Mouse (Mus musculus) lung, postnatal 0 days (tissue): ENCODE data around the gene Mlana. TPM values are rescaled to one million over a fixed set of nuclear protein-coding genes. Genes with fewer than 3 reads are reported as not detected.

Experiments
- ATAC-seq: fragments of 200-750 bp; cut with Nextera tagmentation; 2 replicates; pipeline ENCODE4 v1.8.0; 2017; ENCODE audit warnings: moderate library complexity
- DNase-seq: peaks from one replicate; pipeline ENCODE4 v3.0.0-alpha.2; 2016; ENCODE audit warnings: low spot score
- H3K27ac ChIP-seq: fragments of 300-500 bp; sonication (generic); 2 replicates; pipeline ENCODE4 v1.5.1; 2014; ENCODE audit warnings: antibody characterized with exemption, mild to moderate bottlenecking, low read length, mixed read lengths
- H3K27me3 ChIP-seq: fragments of 300-500 bp; sonication (generic); replicated peaks from 2 replicates; pipeline ENCODE4 v1.6.1; 2014; ENCODE audit warnings: low read length, mixed read lengths; ENCODE audit not compliant: insufficient read depth
- H3K36me3 ChIP-seq: fragments of 300-500 bp; sonication (generic); 2 replicates; pipeline ENCODE4 v1.6.1; 2014; ENCODE audit warnings: low read length, mixed read lengths; ENCODE audit not compliant: insufficient read depth
- H3K4me1 ChIP-seq: fragments of 300-500 bp; sonication (generic); 2 replicates; pipeline ENCODE4 v1.6.1; 2014; ENCODE audit warnings: antibody characterized with exemption, low read depth, low read length, mixed read lengths; ENCODE audit not compliant: insufficient read depth
- H3K4me2 ChIP-seq: fragments of 300-500 bp; sonication (generic); replicated peaks from 2 replicates; pipeline ENCODE4 v1.6.1; 2014; ENCODE audit warnings: low read depth, mild to moderate bottlenecking, low read length, moderate library complexity, mixed read lengths
- H3K4me3 ChIP-seq: fragments of 300-500 bp; sonication (generic); 2 replicates; pipeline ENCODE4 v1.5.1; 2014; ENCODE audit warnings: low read depth, low read length
- H3K9ac ChIP-seq: fragments of 300-500 bp; sonication (generic); replicated peaks from 2 replicates; pipeline ENCODE4 v1.6.1; 2014; ENCODE audit warnings: low read depth, mild to moderate bottlenecking
- H3K9me3 ChIP-seq: fragments of 300-500 bp; sonication (generic); 2 replicates; pipeline ENCODE4 v1.6.1; 2016; ENCODE audit warnings: low read length, mixed read lengths
- CTCF ChIP-seq: IDR thresholded peaks from 2 replicates; pipeline ENCODE4 v1.5.1; 2016; ENCODE audit warnings: antibody characterized with exemption, mild to moderate bottlenecking
- EP300 ChIP-seq: IDR thresholded peaks from 2 replicates; pipeline ENCODE4 v1.6.1; 2016; ENCODE audit warnings: antibody characterized with exemption, mild to moderate bottlenecking, control low read depth
- WGBS: fragments of 180-500 bp; shearing (Covaris S2); extraction: QIAGEN DNeasy Blood & Tissue Kit; methylation state at CpG from one replicate; pipeline ENCODE4 v1.1.7; 2014; 5-methylcytosine and 5-hydroxymethylcytosine counted together
- polyA plus RNA-seq: library from polyadenylated mRNA; unstranded; fragments of >200 nt; fragmentation: Nextera tagmentation; extraction: Ambion mirVana; gene quantifications from 2 replicates; pipeline ENCODE4 v1.2.1, GENCODE M21; 2015

Gene Mlana
- polyA plus RNA-seq, 1 experiment from 2014 or later: 0.61 TPM

- Histone ChIP-seq H3K4me2 (no peak overlapping the region), H3K9ac (no peak overlapping the region), H3K4me1 (no peaks in the 10 kb centered on the region), H3K36me3 (no peaks in the 10 kb centered on the region; the same call in 1 of the 2 replicates), H3K9me3 (no peaks in the 10 kb centered on the region), H3K27ac (no peak overlapping the region), H3K4me3 (no peak overlapping the region), H3K27me3 (no peaks in the 10 kb centered on the region)
- WGBS: 88% methylated on average over 4 of the region's 4 CpGs
- ATAC-seq: no peak
- no peak for DNase-seq
- TF ChIP-seq CTCF: no peak
- no peak for TF ChIP-seq EP300
Observed at GRCm38 (mm10) chr19:29713451-29713850, 15.8 kb downstream of the Mlana start.

DNA sequence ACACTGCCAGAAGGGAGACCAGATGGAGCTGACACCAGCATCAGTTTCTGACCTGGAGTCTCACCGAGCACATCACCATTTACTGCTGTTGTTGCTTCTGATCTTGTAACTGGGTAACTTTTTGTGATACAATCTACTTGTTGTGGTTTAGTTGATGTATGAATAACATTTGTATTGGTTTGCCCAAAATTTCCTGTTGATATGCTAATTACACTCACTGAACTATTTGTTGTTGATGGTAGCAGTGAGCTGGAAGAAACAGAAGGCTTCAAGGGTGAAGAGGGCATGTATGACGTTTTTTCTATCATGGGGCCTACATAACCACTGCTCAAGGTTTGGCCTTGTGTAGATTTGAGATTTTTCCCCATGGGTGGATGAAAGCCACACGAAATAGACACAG, 20.2 kb downstream of the Mlana start:
- Histone ChIP-seq H3K4me1 (no peaks in the 10 kb centered on the region), H3K9me3 (no peaks in the 10 kb centered on the region), H3K4me2 (no peak overlapping the region), H3K4me3 (no peak overlapping the region), H3K27ac (no peak overlapping the region), H3K27me3 (no peaks in the 10 kb centered on the region), H3K36me3 (peaks cover 8% of the 10 kb centered on the region; the same call in 1 of the 2 replicates), H3K9ac (no peak overlapping the region)
- ATAC-seq: no peak
- DNase-seq: no peak
- TF ChIP-seq CTCF (no peak), EP300 (no peak)
- WGBS: 93% methylated on average over 3 of the region's 3 CpGs

DNA sequence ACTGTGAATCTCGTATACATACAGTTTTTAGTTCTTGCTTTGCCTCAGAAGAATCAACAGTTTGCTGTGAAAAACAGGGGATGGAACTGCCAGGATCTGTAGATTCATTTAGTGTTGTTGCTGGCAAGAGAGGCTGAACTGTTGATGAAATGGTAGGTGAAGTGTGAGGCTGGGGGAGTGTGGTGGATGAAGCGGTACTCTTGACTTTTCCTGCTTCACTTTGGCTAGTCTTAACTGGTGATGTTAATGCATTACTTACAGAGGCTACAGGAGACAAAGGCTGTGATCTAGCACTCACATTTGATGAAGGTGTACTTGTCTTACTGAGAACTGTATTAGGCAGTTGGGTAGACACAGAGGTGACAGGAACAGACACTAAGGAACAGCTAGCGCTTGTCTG, 20.9 kb downstream of the Mlana start:
- H3K4me1 ChIP-seq: no peaks in the 10 kb centered on the region
- no peaks in the 10 kb centered on the region for H3K9me3 ChIP-seq
- H3K4me2 ChIP-seq: no peak overlapping the region
- no peak overlapping the region for H3K4me3 ChIP-seq
- TF ChIP-seq EP300 (no peak), CTCF (no peak)
- no peak overlapping the region for H3K27ac ChIP-seq
- 95% methylated on average over 3 of the region's 3 CpGs for WGBS
- DNase-seq (no peak), ATAC-seq (no peak)
- H3K36me3 ChIP-seq: peaks cover 8% of the 10 kb centered on the region; the same call in 1 of the 2 replicates
- no peak overlapping the region for H3K9ac ChIP-seq
- no peaks in the 10 kb centered on the region for H3K27me3 ChIP-seq

DNA sequence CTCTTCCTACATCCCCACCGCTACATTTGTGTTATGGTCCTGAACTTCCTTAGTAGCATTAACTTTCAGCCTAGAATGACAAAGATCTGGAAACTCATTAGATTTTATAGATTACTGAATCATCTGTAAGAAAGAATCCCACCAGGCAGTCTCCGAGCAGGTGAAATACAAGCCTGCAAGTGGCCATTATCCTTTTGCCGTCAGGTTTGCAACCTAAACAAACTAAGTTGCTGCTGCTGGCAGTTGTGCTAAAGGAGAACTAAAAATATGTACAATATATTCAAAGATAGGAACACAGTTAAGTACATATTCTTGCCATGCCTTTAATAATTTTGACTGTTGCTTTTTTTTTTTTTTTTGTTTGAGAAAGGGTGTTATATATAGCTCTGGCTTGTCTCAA, 37.8 kb downstream of the Mlana start:
- Histone ChIP-seq H3K9me3 (no peaks in the 10 kb centered on the region), H3K4me3 (no peak overlapping the region), H3K36me3 (no peaks in the 10 kb centered on the region), H3K4me1 (no peaks in the 10 kb centered on the region), H3K4me2 (no peak overlapping the region), H3K27ac (no peak overlapping the region), H3K9ac (no peak overlapping the region), H3K27me3 (no peaks in the 10 kb centered on the region)
- 82% methylated on average over 3 of the region's 3 CpGs for WGBS
- no peak for DNase-seq
- no peak for ATAC-seq
- no peak for TF ChIP-seq CTCF
- TF ChIP-seq EP300: no peak

GRCm38 (mm10) chr19:29739608-29740007, 42.0 kb downstream of the Mlana start:
- H3K9me3 ChIP-seq: no peaks in the 10 kb centered on the region
- no peaks in the 10 kb centered on the region for H3K36me3 ChIP-seq
- no peak overlapping the region for H3K4me2 ChIP-seq
- H3K4me3 ChIP-seq: no peak overlapping the region
- no peak for ATAC-seq
- no peak overlapping the region for H3K27ac ChIP-seq
- 77% methylated on average over 2 of the region's 2 CpGs for WGBS
- H3K4me1 ChIP-seq: no peaks in the 10 kb centered on the region
- TF ChIP-seq EP300: no peak
- TF ChIP-seq CTCF: peak; percentile 44
- DNase-seq: peak; percentile 6
- no peak overlapping the region for H3K9ac ChIP-seq
- H3K27me3 ChIP-seq: no peaks in the 10 kb centered on the region

DNA sequence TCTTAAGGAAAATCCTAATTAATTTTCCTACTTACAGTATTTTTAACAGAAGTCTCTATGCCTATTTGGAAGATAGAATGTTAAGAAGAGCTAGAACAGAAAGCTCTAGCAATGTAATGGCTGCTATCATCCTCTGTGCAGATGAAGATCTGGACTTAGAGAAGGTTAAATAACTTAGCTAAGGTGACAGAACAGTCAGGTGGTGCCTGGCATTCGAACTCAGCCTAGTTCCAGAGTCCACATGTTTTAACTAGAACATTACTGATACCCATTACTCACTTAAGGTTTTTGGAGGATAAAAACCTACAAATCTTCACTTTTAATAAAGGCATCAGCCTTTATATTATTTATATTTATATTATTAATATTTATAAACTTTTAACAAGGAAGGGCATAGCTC, 43.0 kb downstream of the Mlana start:
- ATAC-seq (no peak), DNase-seq (no peak)
- TF ChIP-seq EP300: no peak
- no peak for TF ChIP-seq CTCF
- no peaks in the 10 kb centered on the region for H3K4me1 ChIP-seq
- no peak overlapping the region for H3K27ac ChIP-seq
- H3K9me3 ChIP-seq: no peaks in the 10 kb centered on the region
- H3K36me3 ChIP-seq: no peaks in the 10 kb centered on the region
- H3K4me2 ChIP-seq: no peak overlapping the region
- 78% methylated on average over 1 of the region's 1 CpGs for WGBS
- H3K9ac ChIP-seq: no peak overlapping the region
- H3K4me3 ChIP-seq: no peak overlapping the region
- no peaks in the 10 kb centered on the region for H3K27me3 ChIP-seq

DNA sequence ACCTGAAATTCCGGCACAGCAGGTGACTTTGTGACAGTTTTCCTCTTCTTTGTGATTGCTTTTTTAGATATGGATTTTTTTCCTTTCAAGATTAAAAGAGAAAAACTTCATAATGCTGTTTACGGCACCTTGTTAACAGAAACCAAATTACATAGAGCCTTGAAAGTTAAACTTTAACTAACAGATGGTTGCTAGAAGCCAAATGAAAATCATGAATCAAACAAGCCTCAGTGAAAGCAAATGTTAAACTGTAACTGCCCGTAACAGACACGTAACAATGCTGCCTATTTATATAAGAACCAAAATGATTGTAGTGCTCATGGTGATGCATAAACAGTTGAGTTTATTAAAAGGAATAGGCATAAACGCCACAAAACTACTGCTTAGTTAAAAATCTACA, 45.9 kb downstream of the Mlana start:
- no peak overlapping the region for H3K4me3 ChIP-seq
- no peak for TF ChIP-seq EP300
- no peaks in the 10 kb centered on the region for H3K27me3 ChIP-seq
- H3K4me2 ChIP-seq: no peak overlapping the region
- no peaks in the 10 kb centered on the region for H3K9me3 ChIP-seq
- no peaks in the 10 kb centered on the region for H3K36me3 ChIP-seq
- no peaks in the 10 kb centered on the region for H3K4me1 ChIP-seq
- H3K9ac ChIP-seq: no peak overlapping the region
- WGBS: 81% methylated on average over 5 of the region's 5 CpGs
- H3K27ac ChIP-seq: no peak overlapping the region
- ATAC-seq (no peak), DNase-seq (no peak)
